Mouse (Mus musculus): ENCODE results near the gene Tlr7.

GRCm38 (mm10) chrX:167346440-167346839 lies 16.1 kb upstream of the Tlr7 start:
- TF ChIP-seq CTCF (IDR thresholded peaks at IDR 0.05; ENCODE audit: low read depth): no peak
- no peak for TF ChIP-seq EP300 (IDR thresholded peaks at IDR 0.05; ENCODE audit: low read depth)
